Mouse (Mus musculus): Measurements from ENCODE around the gene Slc35f1.

GRCm38 (mm10) chr10:52864936-52865335 is 174.6 kb downstream of the Slc35f1 start:
- TF ChIP-seq CTCF (IDR thresholded peaks at IDR 0.05) (no peak), POLR2A (IDR thresholded peaks at IDR 0.05; ENCODE audit: insufficient read depth, low read depth, low read length) (no peak), EP300 (IDR thresholded peaks at IDR 0.05; ENCODE audit: insufficient read depth, low read depth, low read length) (no peak)

Data from heart, adult 2 months (tissue).